Mouse (Mus musculus) skeletal muscle tissue, postnatal 0 days (tissue): ENCODE results near the gene Ldb2. TPM values are rescaled to one million over a fixed set of nuclear protein-coding genes. Genes with fewer than 3 reads are reported as not detected.

Experiments used
- polyA plus RNA-seq: library from polyadenylated mRNA; unstranded; fragments of >200 nt; fragmentation: Nextera tagmentation; extraction: Ambion mirVana; gene quantifications from 2 replicates; pipeline ENCODE4 v1.2.1, GENCODE M21; 2015

Ldb2 gene
- 19.6 and 21.7 TPM in 2 replicates for polyA plus RNA-seq

DNA sequence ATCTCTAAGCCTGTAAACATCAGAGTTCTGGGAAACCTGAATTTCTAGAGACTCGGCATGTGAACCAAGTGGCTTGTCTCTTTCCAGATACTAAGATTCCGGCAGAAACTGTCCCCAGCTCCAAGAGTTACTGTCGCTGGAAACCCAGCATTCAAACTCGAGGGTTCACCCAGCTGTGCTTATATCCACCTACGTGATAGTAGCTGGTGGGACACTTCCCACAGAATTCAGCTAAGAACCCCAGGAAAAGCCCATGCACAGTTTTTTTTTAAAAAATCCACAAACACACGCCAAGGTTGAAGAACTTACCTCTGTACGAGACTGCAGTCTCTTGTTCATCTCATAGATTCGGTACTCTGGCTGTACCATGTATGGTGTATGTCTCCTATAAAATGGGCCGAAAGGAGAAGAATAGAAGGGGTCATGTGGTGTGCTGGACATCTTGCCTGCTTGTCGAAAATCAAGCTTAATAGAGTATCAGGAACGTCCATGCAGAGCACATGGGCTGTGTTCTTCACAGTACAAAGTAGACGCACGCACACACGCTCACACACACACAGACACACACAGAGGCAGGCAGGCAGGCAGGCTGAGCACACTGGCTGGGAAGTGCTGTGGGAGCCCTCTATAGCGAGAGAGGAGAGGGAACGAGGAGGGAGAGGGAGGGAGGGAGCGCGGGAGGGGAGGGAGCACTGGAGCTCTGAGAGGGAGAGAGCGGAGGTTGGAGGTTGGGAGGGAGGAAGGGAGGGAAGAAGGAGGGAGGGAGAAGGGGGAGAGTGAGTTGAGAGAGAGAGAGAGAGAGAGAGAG lies at the start of gene Ldb2:
Gene Ldb2, minus strand, starts transcription at position 628 of the 808 bp plus-strand sequence.

